In the genomic region with DNA sequence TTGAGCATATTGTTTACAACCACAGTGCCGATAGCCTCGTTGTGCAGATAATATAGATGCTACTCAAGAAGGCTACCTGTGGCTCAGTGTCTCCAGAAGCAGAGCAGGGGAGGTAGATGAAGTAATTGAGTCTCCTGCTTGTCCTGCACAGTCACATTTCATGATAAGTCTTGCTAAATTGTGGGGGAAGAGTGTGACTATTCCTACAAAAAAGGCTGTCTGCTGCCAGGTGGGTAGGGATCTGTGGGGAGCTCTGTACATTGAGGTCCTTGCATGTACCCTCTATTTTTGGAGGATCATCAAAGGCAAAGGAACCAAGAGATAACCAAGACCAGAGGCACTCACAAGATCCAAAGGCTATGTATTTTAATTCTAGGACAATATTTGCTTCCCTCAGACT, we compare ENCODE assay signal across 11 mouse cellular contexts.
"Had no signal": no experiment of that assay in that cellular context is flagged by ENCODE, and none has a peak within 500 bp of the region (broad histone marks: within the 10 kb centered on the region; RNA-seq: fewer than 3 reads in every experiment).

No protein-coding gene starts in this region.

- H3K4me3 ChIP-seq: liver, embryonic 13.5 days had no signal

- H3K27ac ChIP-seq: liver, embryonic 13.5 days; stomach, postnatal 0 days had no signal

- DNase-seq: kidney, adult 2 months; kidney, postnatal 10 days; kidney, postnatal 36 days; liver, embryonic 13.5 days; lung, adult 2 months; lung, postnatal 14 days; lung, postnatal 4 days; midbrain, embryonic 14.5 days; right cerebral cortex, postnatal 4 days; thymus, postnatal 25 days had no signal
